Mouse (Mus musculus) G1E-ER4 (cell line): ENCODE measurements around the gene Dbnl. TPM values are rescaled to one million over a fixed set of nuclear protein-coding genes. Genes with fewer than 3 reads are reported as not detected.

Experiments used
- GATA1 ChIP-seq: IDR thresholded peaks from one replicate; pipeline ENCODE4 v1.8.0; 2012; ENCODE audit warnings: low read length, inconsistent platforms
- polyA plus RNA-seq: library from polyadenylated mRNA; stranded (reverse); fragments of >175 nt; gene quantifications from 2 replicates; pipeline ENCODE4 v1.2.3, GENCODE M21; 2012

Gene Dbnl
- polyA plus RNA-seq, 1 experiment = 227 TPM

- TF ChIP-seq GATA1 = no peak
Measured at GRCm38 (mm10) chr11:5849316-5849715, 61.0 kb downstream of the Dbnl start.

DNA sequence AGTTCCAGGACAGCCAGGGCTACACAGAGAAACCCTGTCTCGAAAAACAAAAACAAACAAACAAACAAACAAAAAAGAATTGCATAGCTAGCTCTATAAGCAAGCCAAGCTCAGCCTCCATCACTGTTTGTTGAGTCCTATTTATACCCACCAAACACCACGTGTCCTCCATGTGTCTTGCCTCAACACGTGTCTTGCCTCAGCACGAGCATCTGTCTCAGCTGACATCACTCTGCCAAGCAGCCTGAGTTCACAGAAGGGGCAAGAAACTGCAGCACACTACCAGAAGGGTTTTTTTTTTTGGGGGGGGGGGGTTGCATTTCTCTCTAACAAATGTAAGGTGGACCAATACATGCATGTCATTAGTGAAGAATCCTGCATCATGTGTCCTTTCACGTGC is 62.2 kb downstream of the Dbnl start:
- TF ChIP-seq GATA1 = no peak

Other genes starting within 250 kb of the Dbnl start
- 8.7 and 8.9 TPM in 2 replicates for gene Ccdc117, start 246.3 kb upstream of the Dbnl start, polyA plus RNA-seq
- 0.10 TPM in 1 of 2 replicates, not detected in the other for gene Ankrd36, start 218.8 kb upstream of the Dbnl start, polyA plus RNA-seq
- gene Mrps24, start 72.8 kb upstream of the Dbnl start, polyA plus RNA-seq = 108 and 154 TPM in 2 replicates
- gene Urgcp, start 26.1 kb upstream of the Dbnl start, polyA plus RNA-seq = 9.7 and 11.7 TPM in 2 replicates
- 0.24 and 0.98 TPM in 2 replicates for gene Pgam2, start 15.2 kb downstream of the Dbnl start, polyA plus RNA-seq
- 43.6 and 67.8 TPM in 2 replicates for gene Polm, start 49.5 kb downstream of the Dbnl start, polyA plus RNA-seq
- not detected in 2 replicates for gene Aebp1, start 73.5 kb downstream of the Dbnl start, polyA plus RNA-seq
- 514 and 606 TPM in 2 replicates for gene Pold2, start 89.8 kb downstream of the Dbnl start, polyA plus RNA-seq
- not detected in 2 replicates for gene Myl7, start 110.3 kb downstream of the Dbnl start, polyA plus RNA-seq
- gene Gck, start 161.6 kb downstream of the Dbnl start, polyA plus RNA-seq = not detected in 2 replicates
- gene Ykt6, start 167.2 kb downstream of the Dbnl start, polyA plus RNA-seq = 10.0 and 11.9 TPM in 2 replicates